Mouse (Mus musculus) G1E (cell line): Measurements from ENCODE around the gene Sh3pxd2a. TPM values are rescaled to one million over a fixed set of nuclear protein-coding genes. Genes with fewer than 3 reads are reported as not detected.

Experiments used
- ATAC-seq: 2 replicates; pipeline ENCODE4 v1.8.0; 2016; ENCODE audit warnings: mild to moderate bottlenecking; ENCODE audit not compliant: insufficient number of reproducible peaks, poor library complexity, low FRiP score, severe bottlenecking; ENCODE audit errors: extremely low read depth
- DNase-seq: peaks from one replicate; pipeline ENCODE4 v3.0.0; 2012; ENCODE audit warnings: low spot score
- H3K27me3 ChIP-seq: 2 replicates; pipeline ENCODE4 v1.6.1; 2012; ENCODE audit warnings: mild to moderate bottlenecking, low read length, inconsistent platforms; ENCODE audit not compliant: insufficient read depth
- H3K36me3 ChIP-seq: replicated peaks from 2 replicates; pipeline ENCODE3; 2012; ENCODE audit warnings: mild to moderate bottlenecking, inconsistent platforms
- H3K4me1 ChIP-seq: 2 replicates; pipeline ENCODE4 v1.6.1; 2012; ENCODE audit warnings: low read depth, low read length, inconsistent platforms, mixed read lengths; ENCODE audit not compliant: insufficient read depth
- H3K4me3 ChIP-seq: 2 replicates; pipeline ENCODE4 v1.5.1; 2012; ENCODE audit warnings: low read depth, mild to moderate bottlenecking, inconsistent platforms, low read length, moderate library complexity, mixed read lengths
- H3K9me3 ChIP-seq: replicated peaks from 2 replicates; pipeline ENCODE4 v1.6.1; 2012; ENCODE audit warnings: inconsistent platforms
- CTCF ChIP-seq: IDR thresholded peaks from 2 replicates; pipeline ENCODE4 v1.5.1; 2012; ENCODE audit warnings: low read depth, low read length, inconsistent platforms, mixed read lengths
- GATA1 ChIP-seq: IDR thresholded peaks from 2 replicates; pipeline ENCODE4 v1.6.1; 2012; ENCODE audit warnings: borderline replicate concordance, low read length, inconsistent platforms, mixed read lengths
- GATA2 ChIP-seq: IDR thresholded peaks from 2 replicates; pipeline ENCODE4 v1.6.1; 2012; ENCODE audit warnings: low read depth, low read length, inconsistent platforms, borderline replicate concordance
- POLR2AphosphoS5 ChIP-seq: IDR thresholded peaks from 2 replicates; pipeline ENCODE4 v1.6.1; 2012; ENCODE audit warnings: low read depth, low read length, inconsistent platforms; ENCODE audit not compliant: insufficient replicate concordance
- TAL1 ChIP-seq: conservative IDR thresholded peaks from 2 replicates; pipeline ENCODE4 v1.6.1; 2012; ENCODE audit warnings: low read depth, low read length, inconsistent platforms, mixed read lengths
- polyA plus RNA-seq: library from polyadenylated mRNA; stranded (reverse); fragments of >175 nt; gene quantifications from 2 replicates; pipeline ENCODE4 v1.2.3, GENCODE M21; 2012
- total RNA-seq, 2 experiments: library from RNA; stranded (forward) in 1 of 2; stranded (reverse) in 1 of 2; fragments of 200-1000 nt in 1 of 2; fragments of >200 nt in 1 of 2; fragmentation: Nextera tagmentation in 1 of 2; gene quantifications; 2 replicates each; pipeline ENCODE4 v1.2.3; 2014 to 2017

Gene Sh3pxd2a
- total and polyA plus RNA-seq, 3 experiments: 0.16 TPM; not detected in 2

GRCm38 (mm10) chr19:47367271-47367879, 96.8 kb downstream of the Sh3pxd2a start:
- DNase-seq: no peak
- H3K4me3 ChIP-seq: no peak overlapping the region
- H3K9me3 ChIP-seq: no peaks in the 10 kb centered on the region
- ATAC-seq: no peak
- H3K36me3 ChIP-seq: no peaks in the 10 kb centered on the region
- no peaks in the 10 kb centered on the region for H3K4me1 ChIP-seq
- peaks cover 5% of the 10 kb centered on the region; the same call in 1 of the 2 replicates for H3K27me3 ChIP-seq
- TF ChIP-seq GATA2: no peak
- no peak for TF ChIP-seq GATA1
- TF ChIP-seq TAL1: no peak
- TF ChIP-seq POLR2AphosphoS5: no peak
- no peak for TF ChIP-seq CTCF

- Histone ChIP-seq H3K4me3 (no peak overlapping the region), H3K36me3 (no peaks in the 10 kb centered on the region), H3K9me3 (no peaks in the 10 kb centered on the region), H3K4me1 (no peaks in the 10 kb centered on the region), H3K27me3 (peaks cover 7% of the 10 kb centered on the region; the same call in 1 of the 2 replicates)
- ATAC-seq: no peak
- TF ChIP-seq GATA1 (no peak), POLR2AphosphoS5 (no peak)
- no peak for DNase-seq
Measured at GRCm38 (mm10) chr19:47366576-47366975, 97.6 kb downstream of the Sh3pxd2a start.

- H3K9me3 ChIP-seq: no peaks in the 10 kb centered on the region
- ATAC-seq (no peak), DNase-seq (no peak)
- no peak overlapping the region for H3K4me3 ChIP-seq
- H3K36me3 ChIP-seq: no peaks in the 10 kb centered on the region
- no peak for TF ChIP-seq GATA2
- TF ChIP-seq CTCF: no peak
- no peak for TF ChIP-seq GATA1
- TF ChIP-seq TAL1: no peak
- TF ChIP-seq POLR2AphosphoS5: no peak
- peaks cover 7% of the 10 kb centered on the region; the same call in 1 of the 2 replicates for H3K27me3 ChIP-seq
- no peaks in the 10 kb centered on the region for H3K4me1 ChIP-seq
Measured at GRCm38 (mm10) chr19:47363086-47363668, 101.0 kb downstream of the Sh3pxd2a start.

- Histone ChIP-seq H3K9me3 (no peaks in the 10 kb centered on the region), H3K4me3 (no peak overlapping the region), H3K4me1 (no peaks in the 10 kb centered on the region), H3K36me3 (no peaks in the 10 kb centered on the region), H3K27me3 (peaks cover 5% of the 10 kb centered on the region; the same call in 1 of the 2 replicates)
- TF ChIP-seq TAL1 (no peak), CTCF (no peak), POLR2AphosphoS5 (no peak), GATA1 (no peak), GATA2 (no peak)
- DNase-seq (no peak), ATAC-seq (no peak)
Measured at GRCm38 (mm10) chr19:47360921-47361320, 103.3 kb downstream of the Sh3pxd2a start.

GRCm38 (mm10) chr19:47360017-47360416, 104.2 kb downstream of the Sh3pxd2a start:
- no peak for ATAC-seq
- TF ChIP-seq CTCF (no peak), GATA1 (no peak), TAL1 (no peak), GATA2 (no peak), POLR2AphosphoS5 (no peak)

GRCm38 (mm10) chr19:47359166-47359931, 104.9 kb downstream of the Sh3pxd2a start:
- DNase-seq (no peak), ATAC-seq (no peak)
- H3K4me3 ChIP-seq: no peak overlapping the region

More at GRCm38 (mm10) chr19:47360017-47360416, 104.2 kb downstream of the Sh3pxd2a start:
- peaks cover 5% of the 10 kb centered on the region; the same call in 1 of the 2 replicates for H3K27me3 ChIP-seq
- no peak overlapping the region for H3K4me3 ChIP-seq
- no peaks in the 10 kb centered on the region for H3K9me3 ChIP-seq
- no peaks in the 10 kb centered on the region for H3K36me3 ChIP-seq
- H3K4me1 ChIP-seq: no peaks in the 10 kb centered on the region
- DNase-seq: no peak

More at GRCm38 (mm10) chr19:47359166-47359931, 104.9 kb downstream of the Sh3pxd2a start:
- no peaks in the 10 kb centered on the region for H3K36me3 ChIP-seq
- H3K4me1 ChIP-seq: no peaks in the 10 kb centered on the region
- peaks cover 5% of the 10 kb centered on the region; the same call in 1 of the 2 replicates for H3K27me3 ChIP-seq
- H3K9me3 ChIP-seq: no peaks in the 10 kb centered on the region
- TF ChIP-seq POLR2AphosphoS5 (no peak), GATA2 (no peak), CTCF (no peak), TAL1 (no peak), GATA1 (no peak)
